Mouse (Mus musculus): ENCODE data around the gene Fsip1.

Gene Fsip1

DNA sequence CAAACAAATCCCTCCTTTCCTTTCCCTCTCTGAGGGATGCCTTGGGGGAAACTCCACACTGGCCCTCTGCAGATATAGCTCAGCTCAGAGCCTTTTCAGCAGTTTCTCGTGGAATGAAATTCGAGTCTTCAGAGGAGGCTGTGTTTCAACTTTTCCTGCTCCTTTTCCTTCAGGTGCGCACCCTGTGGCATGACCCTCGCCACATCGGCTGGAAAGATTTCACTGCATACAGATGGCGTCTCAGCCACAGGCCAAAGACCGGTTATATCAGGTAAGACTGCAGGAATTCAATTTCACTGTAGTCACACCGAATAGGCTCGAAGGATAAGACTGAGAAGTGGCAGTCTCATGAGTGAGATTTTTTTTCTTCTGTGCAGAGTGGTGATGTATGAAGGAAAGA lies 133.0 kb downstream of the Fsip1 start:
- no peak for DNase-seq

DNA sequence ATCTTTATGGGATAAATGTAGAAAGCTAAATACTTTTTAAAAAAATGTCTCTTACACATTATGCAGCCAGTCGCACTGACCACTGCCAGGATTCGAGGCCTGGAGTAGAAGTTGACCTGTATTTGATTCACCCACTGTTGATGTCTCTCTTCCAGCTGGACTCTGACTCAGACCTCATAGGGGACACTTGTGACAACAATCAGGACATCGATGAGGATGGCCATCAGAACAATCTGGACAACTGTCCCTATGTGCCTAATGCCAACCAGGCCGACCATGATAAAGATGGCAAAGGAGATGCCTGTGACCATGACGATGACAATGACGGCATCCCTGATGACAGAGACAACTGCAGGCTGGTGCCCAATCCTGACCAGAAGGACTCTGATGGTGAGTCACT lies 134.5 kb downstream of the Fsip1 start:
- no peak for DNase-seq

DNA sequence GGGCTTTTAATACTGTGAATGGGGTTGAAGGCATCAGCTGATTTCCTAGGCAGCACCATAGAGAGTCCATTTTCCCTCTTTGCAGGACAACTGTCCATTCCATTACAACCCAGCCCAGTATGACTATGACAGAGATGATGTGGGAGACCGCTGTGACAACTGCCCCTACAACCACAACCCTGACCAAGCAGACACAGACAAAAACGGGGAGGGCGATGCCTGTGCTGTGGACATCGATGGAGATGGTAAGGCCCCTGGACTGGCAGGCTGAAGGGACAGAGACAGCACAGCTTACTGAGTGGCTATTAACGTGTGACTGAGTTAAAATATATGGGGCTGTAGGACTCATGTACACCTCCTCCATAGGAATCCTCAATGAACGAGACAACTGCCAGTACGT lies 136.0 kb downstream of the Fsip1 start:
- no peak for DNase-seq

DNA sequence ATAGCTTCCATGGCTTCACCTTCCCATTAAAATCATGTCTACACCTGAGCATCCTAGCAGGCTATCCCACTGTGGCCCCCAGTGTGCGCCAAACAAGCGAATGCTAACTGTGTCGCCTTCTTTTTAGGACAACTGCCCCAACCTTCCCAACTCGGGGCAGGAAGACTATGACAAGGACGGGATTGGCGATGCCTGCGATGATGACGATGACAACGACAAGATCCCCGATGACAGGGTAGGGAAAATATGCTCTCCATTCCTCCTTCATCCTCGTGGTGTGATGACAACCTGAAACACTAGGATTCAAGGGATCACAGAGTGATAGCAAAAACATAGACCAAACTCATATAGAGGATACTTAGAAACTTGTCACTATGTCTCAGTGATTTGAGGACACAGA lies 136.7 kb downstream of the Fsip1 start:
- DNase-seq, result no peak

DNA sequence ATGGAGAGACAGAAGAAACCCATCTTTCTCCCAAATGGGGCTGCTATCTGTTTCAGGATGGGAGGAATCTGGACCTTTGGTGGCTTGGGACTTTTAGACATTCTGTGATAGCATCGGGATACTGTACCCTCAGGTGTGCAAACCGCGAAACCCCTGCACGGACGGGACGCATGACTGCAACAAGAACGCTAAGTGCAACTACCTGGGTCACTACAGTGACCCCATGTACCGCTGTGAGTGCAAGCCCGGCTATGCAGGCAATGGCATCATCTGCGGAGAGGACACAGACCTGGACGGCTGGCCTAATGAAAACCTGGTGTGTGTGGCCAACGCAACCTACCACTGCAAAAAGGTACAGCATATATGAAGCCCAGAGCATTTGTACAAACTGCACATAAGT lies 137.1 kb downstream of the Fsip1 start:
- no peak for DNase-seq

DNA sequence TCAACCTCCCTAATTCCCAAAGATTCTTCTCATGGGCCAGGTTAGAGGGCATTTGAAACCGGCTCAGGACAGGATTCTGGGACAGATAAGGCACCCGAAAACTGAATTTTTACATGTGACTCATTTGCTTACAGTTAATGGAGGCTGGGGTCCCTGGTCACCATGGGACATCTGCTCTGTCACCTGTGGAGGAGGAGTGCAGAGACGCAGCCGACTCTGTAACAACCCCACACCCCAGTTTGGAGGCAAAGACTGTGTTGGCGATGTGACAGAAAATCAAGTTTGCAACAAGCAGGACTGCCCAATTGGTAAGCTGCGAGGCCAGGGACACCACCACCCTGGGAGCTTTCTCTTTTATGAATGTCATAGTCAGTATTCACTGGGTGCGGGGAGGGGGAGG lies 138.3 kb downstream of the Fsip1 start:
- no peak for DNase-seq

DNA sequence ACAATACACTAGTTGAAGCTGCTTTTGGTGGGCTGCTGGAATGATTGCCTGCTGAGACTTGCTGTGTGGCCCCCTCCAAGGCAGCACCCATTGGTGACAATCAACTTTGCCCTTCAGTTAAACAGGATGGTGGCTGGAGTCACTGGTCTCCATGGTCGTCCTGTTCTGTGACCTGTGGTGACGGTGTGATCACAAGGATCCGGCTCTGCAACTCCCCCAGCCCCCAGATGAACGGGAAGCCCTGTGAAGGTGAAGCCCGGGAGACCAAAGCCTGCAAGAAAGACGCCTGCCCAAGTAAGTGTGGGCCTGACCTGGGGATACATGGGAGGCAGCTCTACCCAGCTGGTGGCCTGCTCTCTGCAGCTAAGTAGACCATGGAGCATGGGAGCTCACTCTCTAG lies 138.7 kb downstream of the Fsip1 start:
- no peak for DNase-seq

DNA sequence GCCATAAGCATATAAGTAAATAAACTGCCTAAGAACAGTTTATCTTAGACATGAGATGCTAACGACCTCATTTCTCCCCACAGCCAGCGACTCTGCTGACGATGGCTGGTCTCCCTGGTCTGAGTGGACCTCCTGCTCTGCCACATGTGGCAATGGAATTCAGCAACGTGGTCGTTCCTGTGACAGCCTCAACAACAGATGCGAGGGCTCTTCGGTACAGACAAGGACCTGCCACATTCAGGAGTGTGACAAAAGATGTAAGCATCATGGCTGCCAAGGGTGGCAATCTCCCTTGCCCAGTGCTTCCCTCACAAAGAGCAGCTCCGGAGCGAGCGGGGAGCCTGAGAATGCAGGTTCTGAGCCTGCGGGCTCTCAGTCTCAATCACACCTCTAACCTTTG lies 139.4 kb downstream of the Fsip1 start:
- DNase-seq, result no peak

DNA sequence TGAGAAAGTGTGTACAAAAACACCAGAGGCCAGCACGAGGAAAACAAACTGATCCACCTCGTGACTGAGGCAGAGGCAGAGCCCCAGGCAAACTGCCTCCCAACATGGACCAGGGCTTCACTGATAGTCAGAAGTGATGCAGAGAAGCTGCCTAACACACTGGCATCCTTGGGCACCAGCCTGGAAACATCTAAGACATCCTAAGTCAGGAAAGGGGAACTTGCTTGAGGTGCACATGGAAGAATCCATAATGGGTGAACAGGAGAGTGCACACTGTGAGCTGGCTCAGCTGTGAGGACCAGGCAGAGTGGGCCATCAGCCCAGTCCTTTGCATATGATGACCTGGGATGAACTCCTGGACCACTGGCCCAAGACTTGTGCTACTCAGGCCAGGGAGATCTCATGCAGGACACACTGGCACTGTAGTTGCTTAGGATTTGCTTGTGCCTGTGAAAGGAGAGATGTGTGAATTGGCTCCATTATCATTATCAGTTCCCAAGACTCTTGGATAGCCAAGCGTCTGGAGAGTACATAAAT lies 139.9 kb downstream of the Fsip1 start:
- no peak for DNase-seq

DNA sequence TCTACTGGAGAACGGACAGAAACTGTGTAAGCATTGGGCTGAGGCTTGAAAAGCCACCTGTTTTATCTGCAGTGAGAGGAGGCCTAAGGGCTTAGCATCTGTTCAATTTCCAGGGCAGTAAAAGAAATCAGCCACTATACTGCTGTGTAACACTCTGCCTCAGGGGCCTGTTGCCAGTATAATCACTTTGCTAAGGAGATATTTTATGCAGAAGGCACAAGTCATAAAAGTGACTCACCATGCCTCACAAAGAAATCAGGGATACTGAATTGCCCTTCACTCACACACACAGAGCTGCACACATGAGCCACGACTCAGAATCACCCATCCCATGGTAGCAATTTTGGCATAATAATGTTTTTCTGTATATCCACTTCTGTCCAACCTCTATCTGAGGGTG lies 140.6 kb downstream of the Fsip1 start:
- DNase-seq, result no peak

DNA sequence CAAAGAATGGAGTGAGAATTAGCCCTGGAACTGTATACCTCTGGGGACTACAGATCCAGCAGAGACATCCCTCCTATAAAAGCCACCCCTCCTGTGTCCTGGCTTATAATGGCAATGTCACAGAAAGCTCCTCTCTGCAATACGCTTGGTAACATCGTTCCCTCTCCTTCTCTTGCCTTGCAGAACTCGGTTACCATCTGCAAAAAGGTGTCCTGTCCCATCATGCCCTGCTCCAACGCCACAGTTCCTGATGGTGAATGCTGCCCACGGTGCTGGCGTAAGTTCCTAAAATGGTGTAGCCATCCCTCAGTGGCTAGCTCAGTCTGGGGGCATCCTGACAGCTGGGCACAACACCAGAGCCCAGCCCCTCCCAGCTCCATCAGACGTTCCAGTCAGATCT lies 141.1 kb downstream of the Fsip1 start:
- no peak for DNase-seq

DNA sequence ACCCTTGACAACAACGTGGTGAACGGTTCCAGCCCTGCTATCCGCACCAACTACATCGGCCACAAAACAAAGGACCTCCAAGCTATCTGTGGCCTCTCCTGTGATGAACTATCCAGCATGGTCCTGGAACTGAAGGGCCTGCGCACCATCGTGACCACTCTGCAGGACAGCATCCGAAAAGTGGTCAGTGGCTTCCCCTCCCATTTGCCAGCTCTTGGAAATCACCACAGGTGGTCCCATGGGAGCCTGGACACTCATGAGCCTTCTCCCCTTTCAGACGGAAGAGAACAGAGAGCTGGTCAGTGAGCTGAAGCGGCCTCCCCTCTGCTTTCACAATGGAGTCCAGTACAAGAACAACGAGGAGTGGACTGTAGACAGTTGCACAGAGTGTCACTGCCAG lies 142.1 kb downstream of the Fsip1 start:
- DNase-seq, result no peak

DNA sequence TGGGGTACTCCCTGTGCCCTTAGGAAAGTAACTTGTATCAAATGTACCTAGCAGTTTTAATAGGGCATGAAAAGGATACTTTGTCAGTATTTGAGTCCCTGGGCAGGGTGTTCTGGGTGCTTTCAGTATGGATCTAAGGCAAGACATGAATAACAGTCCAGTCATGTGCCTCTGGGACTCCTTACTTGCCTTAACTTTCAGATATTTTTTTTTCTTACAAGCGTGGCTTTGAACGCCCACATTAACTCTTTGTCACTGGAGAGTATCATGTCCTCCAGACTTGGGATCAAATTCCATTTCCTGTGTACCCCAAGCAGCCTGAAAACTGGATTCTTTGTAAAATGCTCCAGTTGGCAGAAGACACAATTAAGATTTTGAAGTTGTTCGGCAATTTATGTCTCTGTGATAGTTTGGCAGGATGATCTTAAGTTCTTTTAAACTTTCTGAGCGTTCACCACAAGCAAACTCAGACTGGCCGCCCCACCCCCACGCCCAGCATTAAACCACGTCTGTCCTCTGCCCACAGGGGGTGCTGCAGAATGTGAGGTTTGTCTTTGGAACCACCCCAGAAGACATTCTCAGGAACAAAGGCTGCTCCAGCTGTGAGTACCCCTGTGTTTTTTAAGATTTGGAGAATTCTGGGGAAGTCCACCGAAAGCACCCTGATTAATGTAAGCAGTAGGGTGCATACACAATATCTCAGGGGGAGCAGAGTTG lies 142.8 kb downstream of the Fsip1 start:
- DNase-seq, result no peak

DNA sequence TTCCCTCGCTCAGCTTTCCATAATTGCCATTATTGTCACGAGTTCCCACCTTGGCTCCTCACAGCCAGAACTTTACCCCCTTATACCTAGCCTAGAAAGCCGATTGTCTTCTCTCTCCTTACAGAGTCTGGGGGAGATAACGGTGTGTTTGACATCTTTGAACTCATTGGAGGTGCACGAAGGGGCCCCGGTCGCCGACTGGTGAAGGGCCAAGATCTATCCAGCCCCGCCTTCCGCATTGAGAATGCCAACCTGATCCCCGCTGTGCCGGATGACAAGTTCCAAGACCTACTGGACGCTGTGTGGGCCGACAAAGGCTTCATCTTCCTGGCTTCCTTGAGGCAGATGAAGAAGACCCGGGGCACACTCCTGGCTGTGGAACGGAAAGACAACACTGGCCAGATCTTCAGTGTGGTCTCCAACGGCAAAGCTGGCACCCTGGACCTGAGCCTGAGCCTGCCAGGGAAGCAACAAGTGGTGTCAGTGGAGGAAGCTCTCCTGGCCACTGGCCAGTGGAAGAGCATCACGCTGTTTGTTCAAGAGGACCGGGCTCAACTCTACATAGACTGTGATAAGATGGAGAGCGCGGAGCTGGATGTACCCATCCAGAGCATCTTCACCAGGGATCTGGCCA lies 143.8 kb downstream of the Fsip1 start:
- peak in 1 of 2 experiments; percentile 13 for DNase-seq

DNA sequence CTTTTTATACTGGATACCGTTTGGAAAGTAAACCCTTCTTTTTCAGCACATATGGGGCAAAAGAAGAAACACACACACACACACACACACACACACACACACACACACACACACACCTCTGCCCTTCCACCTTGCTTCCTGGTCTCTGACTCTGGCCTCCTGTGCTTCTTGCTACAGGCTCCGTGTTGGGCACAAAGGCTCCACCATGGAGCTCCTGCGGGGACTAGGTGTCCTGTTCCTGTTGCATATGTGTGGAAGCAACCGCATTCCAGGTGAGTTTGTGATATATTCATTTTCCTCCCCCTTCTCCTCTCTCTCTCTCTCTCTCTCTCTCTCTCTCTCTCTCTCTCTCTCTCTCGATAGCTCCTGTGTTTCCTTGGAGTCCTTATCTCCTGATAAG lies 144.3 kb downstream of the Fsip1 start:
- no peak for DNase-seq

DNA sequence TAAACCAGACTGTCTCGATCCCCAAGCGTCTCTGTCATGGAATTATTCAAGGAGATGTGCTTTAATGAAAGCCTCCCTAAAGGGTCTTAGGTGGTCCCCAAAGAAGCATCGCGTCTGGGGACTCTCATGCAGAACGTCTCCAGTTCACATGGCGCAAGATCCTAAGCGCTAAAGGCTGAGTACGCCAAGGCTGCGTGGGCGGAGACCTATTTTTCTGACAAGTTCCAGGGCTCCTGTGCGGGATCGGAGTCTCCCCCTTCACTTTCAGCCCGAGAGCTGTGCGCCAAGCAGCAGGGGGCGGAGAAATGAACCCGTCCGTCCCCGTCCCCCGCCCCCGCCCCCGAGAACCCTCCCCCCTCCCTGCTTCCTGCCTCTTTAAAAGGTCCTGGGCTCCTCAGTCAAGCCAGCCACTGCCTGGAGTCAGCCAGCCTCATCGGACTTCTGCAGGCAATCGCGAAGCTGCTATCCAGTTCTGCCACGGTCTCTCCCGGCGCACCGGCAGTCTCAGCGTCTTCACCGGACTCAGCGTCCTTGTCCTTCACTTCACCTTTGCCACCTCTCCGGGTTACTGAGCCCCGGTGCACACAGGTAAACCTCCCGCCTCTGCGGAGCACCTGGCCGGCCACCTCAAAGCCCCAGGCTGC lies 145.2 kb downstream of the Fsip1 start, which contains the start of gene Thbs1:
TSS of gene Thbs1 (plus strand) at position 389 of the 644 bp plus-strand sequence.
- peak; percentile 20 to 23 for DNase-seq

DNA sequence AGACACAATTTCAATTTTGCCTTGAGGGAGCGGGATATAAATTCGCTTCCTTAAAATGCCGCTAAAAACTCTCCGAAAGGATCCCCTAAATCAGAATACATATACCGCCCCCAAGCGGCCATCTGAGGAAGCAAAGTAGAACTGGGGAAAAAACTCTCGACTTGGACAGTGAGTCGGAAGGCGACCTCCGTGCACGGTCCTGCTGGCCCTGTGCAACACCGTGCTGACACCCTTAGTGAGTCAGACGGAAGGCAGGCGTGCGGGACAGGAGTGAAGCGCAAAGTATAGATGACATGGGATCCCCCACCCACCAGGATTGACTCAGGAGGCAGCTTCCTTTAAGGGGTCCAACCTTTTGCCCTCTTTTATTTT lies 145.7 kb downstream of the Fsip1 start:
- DNase-seq, result peak; percentile 66 to 67

DNA sequence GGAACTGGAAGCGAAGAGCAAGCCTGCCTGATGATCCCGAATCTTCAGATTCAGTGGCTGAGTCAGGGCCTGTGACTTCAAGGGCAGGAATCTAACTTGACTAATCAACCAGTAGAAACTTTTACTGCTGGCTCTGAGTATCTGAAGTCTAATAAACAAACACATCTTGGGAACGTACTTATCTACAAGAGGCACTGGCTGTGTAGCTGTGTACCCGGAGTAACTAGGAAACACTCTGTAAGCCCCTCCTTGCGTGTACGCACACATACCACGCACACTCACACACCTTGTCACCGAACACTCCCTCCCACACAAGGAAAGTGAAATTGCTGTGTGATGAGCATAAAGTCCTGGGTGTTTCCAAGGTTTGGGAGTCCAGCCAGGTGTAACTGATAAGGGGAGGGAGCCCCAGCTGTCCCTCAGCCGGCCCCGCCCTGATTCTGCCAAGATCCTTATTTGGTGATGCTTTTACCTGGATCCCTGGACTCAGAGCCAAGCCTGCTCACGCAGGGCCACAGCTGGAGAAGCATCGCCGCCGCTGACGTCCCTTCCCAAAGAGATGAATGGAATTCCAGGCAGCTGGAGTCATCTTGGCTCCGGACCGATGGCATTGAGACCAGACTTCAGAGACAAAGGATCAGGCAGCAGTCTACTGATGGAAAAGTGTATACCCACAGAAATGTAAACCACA lies 146.4 kb downstream of the Fsip1 start:
- no peak for DNase-seq

DNA sequence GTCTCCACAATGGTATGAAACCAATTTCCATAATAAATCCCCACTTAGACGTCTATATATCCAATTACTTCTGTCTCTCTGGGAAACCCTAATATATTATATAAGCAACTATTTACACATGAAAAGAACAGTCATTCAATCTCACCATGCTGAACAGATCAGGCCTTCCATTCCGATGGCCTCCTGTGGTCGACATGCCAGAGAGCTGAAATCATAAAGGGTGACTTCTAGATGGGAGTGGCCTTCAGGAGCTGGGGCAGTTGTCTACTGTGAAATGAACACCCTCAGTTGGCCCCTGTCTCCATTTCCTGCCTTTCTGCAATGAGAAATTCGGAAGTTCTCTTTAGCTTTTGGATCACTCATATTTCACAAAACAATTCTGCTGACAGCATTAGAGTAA lies 154.6 kb downstream of the Fsip1 start:
- no peak for DNase-seq

DNA sequence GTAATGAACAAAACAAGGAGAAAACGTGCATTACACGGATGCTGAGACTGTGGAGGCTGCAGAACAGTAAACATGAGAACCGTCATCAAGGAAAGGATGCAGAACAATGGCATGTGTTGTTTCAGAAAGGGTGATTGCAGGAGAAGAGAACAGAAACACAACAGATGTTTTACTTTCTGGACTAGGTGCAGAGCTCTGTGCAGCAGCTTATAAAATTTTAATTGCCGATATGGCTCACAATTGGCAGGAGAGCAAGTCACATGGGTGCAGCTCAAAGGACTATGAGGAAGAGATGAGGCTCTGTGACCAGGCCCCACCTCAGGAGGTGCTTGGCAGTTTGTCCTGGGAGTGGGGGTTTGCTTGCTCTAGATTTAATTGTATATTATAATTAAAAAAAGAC lies 157.7 kb downstream of the Fsip1 start:
- no peak for DNase-seq

DNA sequence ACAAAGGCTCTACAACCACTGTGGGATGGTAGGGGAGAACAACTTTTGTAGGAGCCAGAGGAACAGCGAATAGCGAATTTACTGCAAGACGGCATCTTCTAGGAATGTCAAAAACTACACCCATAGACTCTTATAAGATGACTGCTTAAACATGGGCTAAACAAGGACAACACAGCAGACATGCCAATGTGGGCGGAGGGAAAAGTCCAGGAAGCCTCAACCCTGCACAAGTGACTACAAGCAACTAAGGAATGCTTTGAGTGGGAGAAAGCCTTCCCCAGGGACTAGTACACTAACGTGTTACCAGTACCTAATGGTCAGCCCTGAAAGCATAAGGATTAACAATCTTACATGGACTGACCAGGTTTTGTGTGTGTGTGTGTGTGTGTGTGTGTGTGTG lies 165.5 kb downstream of the Fsip1 start:
- DNase-seq, result no peak

DNA sequence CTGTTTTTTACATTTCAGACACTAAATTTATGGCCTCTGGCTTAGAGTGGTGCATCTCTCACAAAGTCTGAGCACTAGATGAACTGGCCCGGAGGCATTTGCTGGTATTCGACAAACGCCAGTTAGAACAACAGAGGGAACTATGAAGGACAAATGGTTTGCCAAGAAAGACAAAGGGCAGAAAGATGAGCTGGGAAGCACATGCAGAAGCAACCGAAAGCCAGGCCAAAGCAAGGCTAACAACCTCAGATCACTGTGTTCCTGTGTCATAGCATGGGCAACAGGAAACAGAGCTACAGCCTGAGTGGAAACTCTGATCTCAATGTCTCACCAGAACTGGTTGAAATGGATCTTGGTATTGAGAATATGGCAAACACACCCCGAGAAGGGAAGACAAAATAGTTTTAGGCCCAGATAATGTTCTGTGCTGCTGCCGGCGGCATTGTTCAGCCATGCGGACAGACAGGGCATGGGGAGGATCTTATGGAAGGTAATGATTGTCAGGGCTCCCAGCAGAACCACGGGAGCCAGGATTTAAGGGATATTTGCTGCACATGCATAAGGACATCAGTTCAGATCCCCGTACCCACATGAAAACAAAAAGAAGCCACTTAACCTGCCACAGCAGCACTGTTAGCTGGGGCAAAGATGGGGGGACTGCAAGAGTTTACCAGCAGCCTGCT lies 169.6 kb downstream of the Fsip1 start:
- DNase-seq, result no peak

DNA sequence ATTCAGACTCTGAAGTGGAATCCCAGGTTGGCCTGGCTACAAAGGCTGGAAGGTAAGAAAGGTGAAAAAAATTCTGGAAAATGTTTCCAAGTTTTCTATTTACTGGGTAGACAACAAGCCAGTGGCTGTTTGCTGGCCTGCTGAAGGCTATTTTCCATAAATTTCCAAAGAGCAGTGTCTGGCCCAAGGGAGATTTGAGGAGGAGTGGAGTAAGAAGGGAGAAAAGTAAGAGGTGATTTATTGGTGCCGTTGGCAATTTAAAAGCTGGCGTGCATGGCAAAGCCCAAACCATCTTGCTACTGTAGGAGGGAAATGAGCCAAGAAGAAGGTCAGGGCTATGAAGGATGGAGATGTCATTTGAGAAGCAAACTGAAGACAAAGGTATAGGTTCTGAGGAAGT lies 171.1 kb downstream of the Fsip1 start:
- no peak for DNase-seq
